Mouse (Mus musculus) ovary, postnatal 10 days (tissue): Measurements from ENCODE around the gene Prkab2.

ENCODE experiments used
- DNase-seq: peaks from one replicate; pipeline ENCODE4 v3.0.0; 2022; ENCODE audit warnings: low spot score

The Prkab2 gene

GRCm38 (mm10) chr3:97649469-97649868 lies 8.5 kb upstream of the Prkab2 start:
- DNase-seq, result no peak

GRCm38 (mm10) chr3:97651604-97652003 lies 6.4 kb upstream of the Prkab2 start:
- no peak for DNase-seq

- DNase-seq, result no peak
Measured at GRCm38 (mm10) chr3:97653781-97654180, 4.2 kb upstream of the Prkab2 start.

GRCm38 (mm10) chr3:97654901-97655300 lies 3.1 kb upstream of the Prkab2 start:
- DNase-seq, result no peak

- DNase-seq, result no peak
Measured at GRCm38 (mm10) chr3:97658426-97659193, 617 bp downstream of the Prkab2 start.

GRCm38 (mm10) chr3:97659746-97660145 lies 1.8 kb downstream of the Prkab2 start:
- DNase-seq, result no peak

- DNase-seq, result no peak
Measured at GRCm38 (mm10) chr3:97661206-97661605, 3.2 kb downstream of the Prkab2 start.

GRCm38 (mm10) chr3:97665525-97665924 lies 7.5 kb downstream of the Prkab2 start:
- DNase-seq, result no peak

- DNase-seq, result no peak
Measured at GRCm38 (mm10) chr3:97666154-97666553, 8.2 kb downstream of the Prkab2 start.

- DNase-seq, result no peak
Measured at GRCm38 (mm10) chr3:97667093-97667675, 9.2 kb downstream of the Prkab2 start.

- DNase-seq, result no peak
Measured at GRCm38 (mm10) chr3:97674644-97675110, 16.7 kb downstream of the Prkab2 start, which contains the start of gene Gm17651. Gm17651 (minus strand) TSS chr3:97674694.

- DNase-seq, result no peak
Measured at GRCm38 (mm10) chr3:97676126-97676525, 18.1 kb downstream of the Prkab2 start.

- no peak for DNase-seq
Measured at GRCm38 (mm10) chr3:97678416-97678815, 20.4 kb downstream of the Prkab2 start.

- peak; percentile 55 for DNase-seq
Measured at GRCm38 (mm10) chr3:97680631-97681320, 22.8 kb downstream of the Prkab2 start.

- DNase-seq, result peak; percentile 28
Measured at GRCm38 (mm10) chr3:97681321-97682158, 23.5 kb downstream of the Prkab2 start.

GRCm38 (mm10) chr3:97682159-97682502 lies 24.1 kb downstream of the Prkab2 start:
- no peak for DNase-seq

GRCm38 (mm10) chr3:97682576-97682975 lies 24.6 kb downstream of the Prkab2 start:
- DNase-seq, result no peak

- DNase-seq, result no peak
Measured at GRCm38 (mm10) chr3:97683560-97684195, 25.7 kb downstream of the Prkab2 start.

- no peak for DNase-seq
Measured at GRCm38 (mm10) chr3:97686372-97687117, 28.6 kb downstream of the Prkab2 start.

- no peak for DNase-seq
Measured at GRCm38 (mm10) chr3:97689289-97689688, 31.3 kb downstream of the Prkab2 start.

GRCm38 (mm10) chr3:97690590-97690989 lies 32.6 kb downstream of the Prkab2 start:
- DNase-seq, result no peak
